Comparison of ENCODE assay signal across 14 mouse cellular contexts in genomic region chr7:116715234-116716046, GRCm38 (mm10).
DNase-seq lines count a peak whose midpoint lies in the region; ATAC-seq and TF ChIP-seq lines count a peak whose summit lies in the region.
"Had no signal": no experiment of that assay in that cellular context is flagged by ENCODE, and none has a peak within 500 bp of the region (broad histone marks: within the 10 kb centered on the region; RNA-seq: fewer than 3 reads in every experiment).

No protein-coding gene starts in this region.

- no peak overlapping the region for H3K9ac ChIP-seq in heart, adult 2 months (ENCODE audit: low read depth, low read length)
- H3K9ac ChIP-seq in heart, embryonic 12.5 days = no peak overlapping the region
- H3K9ac ChIP-seq in hindbrain, embryonic 14.5 days = no peak overlapping the region
- H3K9ac ChIP-seq: embryonic facial prominence, embryonic 12.5 days; forebrain, postnatal 0 days; liver, embryonic 14.5 days had no signal

- 27% methylated on average over 10 of the region's 10 CpGs for WGBS in heart, adult 2 months
- 57% methylated on average over 10 of the region's 10 CpGs for WGBS in heart, embryonic 12.5 days
- WGBS in hindbrain, embryonic 14.5 days = 58% methylated on average over 10 of the region's 10 CpGs

- no peaks in the 10 kb centered on the region for H3K27me3 ChIP-seq in heart, adult 2 months (ENCODE audit: control insufficient read depth, insufficient read depth, low read length)
- no peaks in the 10 kb centered on the region for H3K27me3 ChIP-seq in heart, embryonic 12.5 days (replicated peaks)
- H3K27me3 ChIP-seq in hindbrain, embryonic 14.5 days (ENCODE audit: control insufficient read depth, insufficient read depth, low read length) = no peaks in the 10 kb centered on the region
- H3K27me3 ChIP-seq: embryonic facial prominence, embryonic 12.5 days had no signal

- TF ChIP-seq POLR2A in heart, adult 2 months (IDR thresholded peaks at IDR 0.05; ENCODE audit: insufficient read depth, low read depth, low read length) = no peak

- TF ChIP-seq CTCF in heart, adult 2 months (IDR thresholded peaks at IDR 0.05) = no peak

- peaks cover 15% of the 10 kb centered on the region for H3K4me1 ChIP-seq in heart, adult 2 months (ENCODE audit: control insufficient read depth, insufficient read depth, low read length)
- peaks cover 5% of the 10 kb centered on the region; the same call in 1 of the 2 replicates for H3K4me1 ChIP-seq in heart, embryonic 12.5 days (replicated peaks)
- H3K4me1 ChIP-seq in hindbrain, embryonic 14.5 days (replicated peaks; ENCODE audit: control insufficient read depth, insufficient read depth, low read length) = no peaks in the 10 kb centered on the region
- H3K4me1 ChIP-seq: embryonic facial prominence, embryonic 12.5 days had no signal

- H3K36me3 ChIP-seq in heart, adult 2 months (ENCODE audit: control insufficient read depth, insufficient read depth, low read length) = no peaks in the 10 kb centered on the region
- H3K36me3 ChIP-seq in heart, embryonic 12.5 days = no peaks in the 10 kb centered on the region
- H3K36me3 ChIP-seq in hindbrain, embryonic 14.5 days (replicated peaks; ENCODE audit: control insufficient read depth, insufficient read depth) = no peaks in the 10 kb centered on the region
- H3K36me3 ChIP-seq: embryonic facial prominence, embryonic 12.5 days; hindbrain, embryonic 10.5 days had no signal

- TF ChIP-seq EP300 in heart, adult 2 months (IDR thresholded peaks at IDR 0.05; ENCODE audit: insufficient read depth, low read depth, low read length) = 0 out of 2 replicates have a peak, but pooled peaks have one; percentile 38

- peak; percentile 33 to 41 for DNase-seq in heart, adult 2 months
- DNase-seq in adrenal gland, postnatal 14 days = peak; percentile 24
- DNase-seq in heart, postnatal 4 days = peak; percentile 17
- DNase-seq in kidney, postnatal 36 days = peak; percentile 31 to 65
- no peak for DNase-seq in layer of hippocampus, postnatal 25 days (ENCODE audit: extremely low spot score in 1 of 2, low spot score in 1 of 2)
- no peak for DNase-seq in ovary, adult 18-20 months (ENCODE audit: low spot score)
- no peak for DNase-seq in hindbrain, embryonic 14.5 days (ENCODE audit: low spot score)
- DNase-seq: cerebellum, adult 18-20 months; forebrain, postnatal 0 days had no signal

- intact Hi-C loops in heart, adult 2 months (cut with DNase I) = loop anchor here (1.0 kb wide), 1 partner anchor 13 kb away; no protein-coding TSS in a partner anchor

- ATAC-seq in heart, embryonic 12.5 days (ENCODE audit: insufficient number of reproducible peaks, low FRiP score) = no peak
- no peak for ATAC-seq in hindbrain, embryonic 14.5 days (ENCODE audit: low FRiP score)
- ATAC-seq: forebrain, postnatal 0 days had no signal

- peak overlapping the region; percentile 80 for H3K27ac ChIP-seq in heart, adult 2 months
- no peak overlapping the region for H3K27ac ChIP-seq in heart, embryonic 12.5 days (ENCODE audit: poor library complexity, severe bottlenecking)
- H3K27ac ChIP-seq in hindbrain, embryonic 14.5 days = no peak overlapping the region
- H3K27ac ChIP-seq: embryonic facial prominence, embryonic 12.5 days; hindbrain, embryonic 10.5 days; liver, embryonic 14.5 days; macrophage had no signal

- no peak overlapping the region for H3K4me2 ChIP-seq in heart, embryonic 12.5 days
- H3K4me2 ChIP-seq in hindbrain, embryonic 14.5 days (replicated peaks) = no peak overlapping the region
- H3K4me2 ChIP-seq: embryonic facial prominence, embryonic 12.5 days had no signal

- no peaks in the 10 kb centered on the region for H3K9me3 ChIP-seq in heart, embryonic 12.5 days (replicated peaks)
- no peaks in the 10 kb centered on the region for H3K9me3 ChIP-seq in hindbrain, embryonic 14.5 days (ENCODE audit: control insufficient read depth, low read length)
- H3K9me3 ChIP-seq: embryonic facial prominence, embryonic 12.5 days; hindbrain, embryonic 10.5 days had no signal

- H3K4me3 ChIP-seq in heart, adult 2 months = no peak overlapping the region
- H3K4me3 ChIP-seq in heart, embryonic 12.5 days = no peak overlapping the region
- H3K4me3 ChIP-seq in hindbrain, embryonic 14.5 days (replicated peaks; ENCODE audit: low read length) = no peak overlapping the region
- H3K4me3 ChIP-seq: embryonic facial prominence, embryonic 12.5 days; hindbrain, embryonic 10.5 days had no signal

- no peaks in the 10 kb centered on the region for H3K79me2 ChIP-seq in heart, adult 2 months (replicated peaks; ENCODE audit: control insufficient read depth, insufficient read depth, low read length)

Comparison
In these comparisons a context has a peak if more than half of its experiments do, and no peak if none do; other contexts are left out.
1. DNase-seq: peak in heart, adult 2 months (2 of 2), adrenal gland, postnatal 14 days (single experiment), heart, postnatal 4 days (single experiment) and kidney, postnatal 36 days (2 of 2); none in layer of hippocampus, postnatal 25 days (0 of 2), ovary, adult 18-20 months (single experiment) and hindbrain, embryonic 14.5 days (single experiment).